Mouse (Mus musculus): ENCODE measurements around the gene Lcp1. TPM values are rescaled to one million over a fixed set of nuclear protein-coding genes. Genes with fewer than 3 reads are reported as not detected.

Lcp1 gene
- total and polyA plus RNA-seq, 3 experiments = 258 to 777 (median 373) TPM

DNA sequence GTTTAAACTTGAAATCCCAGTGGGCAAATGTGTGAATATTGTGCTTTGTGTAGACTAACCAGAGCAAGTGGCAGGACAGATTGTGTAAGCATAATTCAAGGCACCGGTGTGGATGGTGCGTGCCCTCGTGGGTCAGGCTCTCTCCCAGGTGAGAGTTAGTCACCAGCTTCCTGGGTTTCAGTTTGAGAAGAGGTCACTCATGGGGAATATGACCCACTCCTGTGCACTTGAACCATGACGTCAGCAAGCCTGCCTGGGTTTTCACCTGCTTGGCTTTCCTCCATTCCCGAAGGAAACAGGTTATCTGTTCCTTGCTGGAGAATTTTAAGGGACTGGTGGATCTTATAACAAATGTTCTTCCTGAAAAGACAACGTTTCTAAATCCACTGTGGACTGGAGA, 91.5 kb downstream of the Lcp1 start:
- dilution Hi-C loops (cut with MboI; ENCODE audit: extremely low pct_ligation_motif_present, extremely low pct_unique_long_range_greater_than_20kb, low sequenced_read_pairs) (no loop called here), in situ Hi-C loops (cut with MboI; ENCODE audit: low pct_ligation_motif_present, low pct_unique_long_range_greater_than_20kb, low sequenced_read_pairs) (no loop called here)
- H3K36me3 ChIP-seq (replicated peaks in 1 of 2; ENCODE audit: control insufficient read depth in 1 of 2, insufficient read depth in 1 of 2, low read length in 1 of 2) = peaks cover 85 to 98% of the 10 kb centered on the region in 2 experiments
- no peak overlapping the region for H3K4me3 ChIP-seq (replicated peaks in 1 of 3; ENCODE audit: low read depth in 2 of 3, low read length in 2 of 3, poor library complexity in 1 of 3)
- DNase-seq (ENCODE audit: extremely low read depth) = no peak
- H3K9ac ChIP-seq (ENCODE audit: insufficient read depth, low read depth) = no peak overlapping the region
- no peaks in the 10 kb centered on the region; the same call in 1 of the 2 replicates for H3K79me2 ChIP-seq (replicated peaks; ENCODE audit: control insufficient read depth, extremely low read depth, insufficient read depth, poor library complexity, severe bottlenecking)
- TF ChIP-seq RCOR1 (conservative IDR thresholded peaks at IDR 0.05; ENCODE audit: low read depth, low read length) (no peak), IRF4 (IDR thresholded peaks at IDR 0.05; ENCODE audit: low read depth, low read length) (no peak), USF2 (conservative IDR thresholded peaks at IDR 0.05; ENCODE audit: low read depth, low read length) (no peak), SMC3 (IDR thresholded peaks at IDR 0.05; ENCODE audit: low read depth, low read length) (no peak), NRF1 (IDR thresholded peaks at IDR 0.05; ENCODE audit: low read depth, low read length) (no peak), ZMIZ1 (IDR thresholded peaks at IDR 0.05; ENCODE audit: low read depth, low read length) (no peak), TBP (conservative IDR thresholded peaks at IDR 0.05; ENCODE audit: low read depth, low read length) (no peak), MEF2A (IDR thresholded peaks at IDR 0.05; ENCODE audit: borderline replicate concordance, low read depth, low read length) (no peak), MAZ (IDR thresholded peaks at IDR 0.05; ENCODE audit: low read depth, low read length) (no peak), MAX (IDR thresholded peaks at IDR 0.05; ENCODE audit: low read length) (no peak), GABPA (IDR thresholded peaks at IDR 0.05; ENCODE audit: insufficient replicate concordance, low read depth, low read length) (no peak), SIN3A (IDR thresholded peaks at IDR 0.05; ENCODE audit: low read length) (no peak), ZNF384 (IDR thresholded peaks at IDR 0.05; ENCODE audit: low read depth, low read length) (no peak), MXI1 (IDR thresholded peaks at IDR 0.05; ENCODE audit: low read depth, low read length) (no peak)
- peaks cover 0 to 17% of the 10 kb centered on the region in 2 experiments; a peak in 2 of 4 replicates for H3K4me1 ChIP-seq (ENCODE audit: control insufficient read depth in 1 of 2, insufficient read depth in 2 of 2)
- no peak overlapping the region for H3K4me2 ChIP-seq (ENCODE audit: insufficient read depth, low read depth, poor library complexity, severe bottlenecking)
- no peak overlapping the region for H3K27ac ChIP-seq (ENCODE audit: insufficient read depth, low read depth)
- no peaks in the 10 kb centered on the region for H3K9me3 ChIP-seq (replicated peaks; ENCODE audit: low read length)
- no peaks in the 10 kb centered on the region for H3K27me3 ChIP-seq (replicated peaks)

DNA sequence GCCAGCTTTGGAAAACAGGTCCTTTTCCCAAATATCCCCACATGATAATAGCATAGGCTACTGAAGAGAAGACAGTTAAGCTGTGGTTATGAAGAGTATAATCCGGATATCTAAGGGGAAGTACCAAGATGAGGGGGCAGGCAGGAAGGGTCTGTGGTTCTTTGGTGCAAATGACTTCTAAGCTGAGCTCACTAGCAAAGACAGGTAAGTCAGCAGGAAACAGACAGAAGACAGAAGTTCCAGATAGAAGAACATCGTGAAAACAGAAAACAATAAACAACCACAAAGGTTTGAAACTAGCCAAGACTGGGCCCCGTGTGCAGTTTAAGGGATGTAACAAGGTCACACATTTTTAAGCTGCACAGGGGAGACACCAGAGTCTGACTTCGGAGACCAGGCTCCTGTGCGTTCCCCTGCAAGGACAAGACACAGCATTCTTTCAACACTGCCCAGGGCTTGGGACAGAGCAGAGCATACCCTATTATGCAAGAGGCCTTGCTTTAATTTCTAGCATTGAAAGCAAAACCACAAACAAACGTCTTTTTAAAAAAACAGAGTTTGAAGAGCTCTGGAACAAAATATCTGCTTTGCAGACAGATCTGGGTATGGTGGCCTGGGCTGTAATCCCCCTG, 96.7 kb downstream of the Lcp1 start:
- no peak for TF ChIP-seq CHD2 (IDR thresholded peaks at IDR 0.05; ENCODE audit: low read length)
- no peak for TF ChIP-seq ETS1 (conservative IDR thresholded peaks at IDR 0.05; ENCODE audit: low read depth, low read length)
- no peak for TF ChIP-seq UBTF (IDR thresholded peaks at IDR 0.05; ENCODE audit: low read depth, low read length)
- no peak for TF ChIP-seq POLR2A (IDR thresholded peaks at IDR 0.05; ENCODE audit: low read depth, low read length)
- TF ChIP-seq CTCF (conservative IDR thresholded peaks at IDR 0.05 in 1 of 2, IDR thresholded peaks at IDR 0.05 in 1 of 2; ENCODE audit: low read depth in 2 of 2, low read length in 2 of 2) = no peak
- TF ChIP-seq KAT2A (IDR thresholded peaks at IDR 0.05; ENCODE audit: insufficient replicate concordance, low read length) = no peak
- TF ChIP-seq MAZ (IDR thresholded peaks at IDR 0.05; ENCODE audit: low read depth, low read length) = no peak
- no peak for TF ChIP-seq ZKSCAN1 (IDR thresholded peaks at IDR 0.05; ENCODE audit: borderline replicate concordance, low read depth, low read length)
- no peak for DNase-seq (ENCODE audit: extremely low read depth)
- dilution Hi-C loops (cut with MboI; ENCODE audit: extremely low pct_ligation_motif_present, extremely low pct_unique_long_range_greater_than_20kb, low sequenced_read_pairs) = no loop called here
- no peaks in the 10 kb centered on the region for H3K27me3 ChIP-seq (replicated peaks)
- peaks cover 0 to 20% of the 10 kb centered on the region in 2 experiments; a peak in 2 of 4 replicates for H3K4me1 ChIP-seq (ENCODE audit: control insufficient read depth in 1 of 2, insufficient read depth in 2 of 2)
- no peaks in the 10 kb centered on the region for H3K9me3 ChIP-seq (replicated peaks; ENCODE audit: low read length)
- no peaks in the 10 kb centered on the region for H3K79me2 ChIP-seq (replicated peaks; ENCODE audit: control insufficient read depth, extremely low read depth, insufficient read depth, poor library complexity, severe bottlenecking)
- in situ Hi-C loops (cut with MboI; ENCODE audit: low pct_ligation_motif_present, low pct_unique_long_range_greater_than_20kb, low sequenced_read_pairs) = no loop called here
- H3K4me2 ChIP-seq (ENCODE audit: insufficient read depth, low read depth, poor library complexity, severe bottlenecking) = no peak overlapping the region
- H3K9ac ChIP-seq (ENCODE audit: insufficient read depth, low read depth) = no peak overlapping the region
- H3K27ac ChIP-seq (ENCODE audit: insufficient read depth, low read depth) = no peak overlapping the region
- H3K36me3 ChIP-seq (replicated peaks in 1 of 2; ENCODE audit: control insufficient read depth in 1 of 2, insufficient read depth in 1 of 2, low read length in 1 of 2) = peaks cover 72 to 86% of the 10 kb centered on the region in 2 experiments
- no peak overlapping the region for H3K4me3 ChIP-seq (replicated peaks in 1 of 3; ENCODE audit: low read depth in 2 of 3, low read length in 2 of 3, poor library complexity in 1 of 3)
